Mouse (Mus musculus) heart, postnatal 4 days (tissue): ENCODE results near the gene Rpl35. TPM values are rescaled to one million over a fixed set of nuclear protein-coding genes. Genes with fewer than 3 reads are reported as not detected.
"Not testable (repeated sequence)": the region's sequence is repeated elsewhere in the genome, so short reads cannot be mapped to it uniquely, and the experiment has no call there.

Experiments
- DNase-seq: peaks from one replicate; pipeline ENCODE4 v3.0.0; 2021
- total RNA-seq, 2 experiments: library from RNA; stranded (reverse); gene quantifications; 2 replicates each; pipeline ENCODE4 v1.2.3; 2021

The Rpl35 gene
- 100 to 1,000 TPM; 455 to 469 TPM for total RNA-seq

GRCm38 (mm10) chr2:39005574-39006079 is at the start of gene Rpl35:
Gene Rpl35 (minus strand): TSS chr2:39005624.
- peak; percentile 41 for DNase-seq

DNA sequence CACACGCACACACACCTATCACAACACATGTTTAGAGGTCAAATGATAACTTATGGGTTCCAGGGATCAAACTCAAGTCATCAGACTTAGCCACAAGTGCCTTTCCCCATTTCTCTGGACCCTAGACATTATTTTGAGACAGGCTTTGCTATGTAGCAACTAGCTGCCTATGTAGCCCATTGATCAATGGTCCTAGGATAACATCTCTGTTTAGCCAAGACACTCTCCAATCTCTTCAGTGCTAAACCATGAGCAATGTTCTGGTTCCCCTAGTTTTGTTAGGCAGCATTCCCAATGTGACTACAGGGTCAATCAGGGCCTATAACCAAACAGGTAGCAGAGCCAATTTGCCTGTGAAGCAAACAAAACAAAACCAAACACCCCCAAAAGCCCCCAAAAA is 43.1 kb upstream of the Rpl35 start:
- DNase-seq = no peak

DNA sequence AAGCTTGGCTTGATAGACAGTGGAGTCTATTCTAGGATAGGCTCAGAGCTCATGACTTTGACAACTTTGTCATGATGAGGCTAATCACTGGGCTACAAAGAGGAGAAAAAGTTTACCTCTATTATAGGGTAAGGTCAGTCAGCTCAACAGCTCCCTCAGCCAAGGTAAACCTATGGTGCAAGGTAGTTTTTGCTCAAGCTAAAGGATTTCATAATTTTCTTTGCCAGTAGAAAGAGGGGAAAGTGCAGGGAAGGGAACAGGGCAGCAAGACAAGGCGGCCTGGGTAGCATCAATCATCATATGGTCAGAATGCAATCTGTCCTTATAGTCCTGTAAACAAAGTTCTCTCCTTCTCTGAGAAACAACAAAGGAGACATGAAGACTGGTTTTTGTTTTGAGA is 34.8 kb upstream of the Rpl35 start:
- no peak for DNase-seq

- DNase-seq = no peak
These were observed 26.2 kb upstream of the Rpl35 start for GRCm38 (mm10) chr2:39031611-39032010.

- no peak for DNase-seq
These were observed 14.6 kb upstream of the Rpl35 start for GRCm38 (mm10) chr2:39020004-39020403.

GRCm38 (mm10) chr2:39016581-39016980 is 11.2 kb upstream of the Rpl35 start:
- no peak for DNase-seq

DNA sequence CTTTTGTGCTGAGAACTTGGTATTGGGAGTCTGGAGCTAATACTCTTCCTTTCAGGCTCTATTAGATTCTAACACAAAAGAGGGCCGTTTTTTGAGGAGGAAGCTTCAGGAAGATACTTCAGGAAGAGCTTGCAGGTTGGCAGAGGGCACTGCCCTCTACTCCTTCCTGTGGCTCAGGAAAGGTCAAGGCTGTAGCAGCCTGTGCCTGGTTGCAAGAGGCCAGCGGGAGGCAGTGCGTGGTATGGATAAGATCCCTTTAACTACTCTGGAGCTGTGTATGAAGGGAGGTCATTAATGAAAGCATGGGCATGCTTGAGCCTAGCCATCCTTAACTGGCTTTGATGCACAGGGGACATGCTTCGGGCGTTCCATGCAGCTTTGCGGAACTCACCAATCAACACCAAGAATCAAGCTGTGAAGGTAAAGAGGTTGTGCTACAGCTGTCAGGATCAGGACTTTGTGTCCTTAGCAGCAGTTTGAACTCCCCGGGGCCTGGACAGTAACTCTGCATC is 7.4 kb upstream of the Rpl35 start:
- no peak for DNase-seq

- no peak for DNase-seq
These were observed 6.5 kb upstream of the Rpl35 start for GRCm38 (mm10) chr2:39011971-39012370.

DNA sequence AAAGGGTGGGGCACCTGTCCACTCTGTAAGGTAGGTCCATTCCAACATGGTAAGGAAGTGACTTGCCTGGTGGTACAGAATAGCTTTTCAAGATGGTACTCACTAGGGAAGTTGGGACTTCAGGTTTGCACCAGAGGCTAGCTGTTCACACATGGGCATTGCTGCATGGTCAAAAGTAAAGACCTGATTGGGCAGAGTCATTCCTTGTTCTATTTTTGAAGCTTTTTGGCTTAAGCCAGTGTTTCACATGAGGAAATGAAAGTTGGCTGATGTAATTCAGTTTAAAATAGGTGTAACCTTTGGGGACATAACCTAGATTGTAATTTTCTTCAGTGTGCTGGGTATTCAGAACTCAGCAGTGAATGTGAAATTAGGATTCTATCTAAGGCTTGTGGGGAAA is 5.8 kb upstream of the Rpl35 start:
- DNase-seq = no peak

DNA sequence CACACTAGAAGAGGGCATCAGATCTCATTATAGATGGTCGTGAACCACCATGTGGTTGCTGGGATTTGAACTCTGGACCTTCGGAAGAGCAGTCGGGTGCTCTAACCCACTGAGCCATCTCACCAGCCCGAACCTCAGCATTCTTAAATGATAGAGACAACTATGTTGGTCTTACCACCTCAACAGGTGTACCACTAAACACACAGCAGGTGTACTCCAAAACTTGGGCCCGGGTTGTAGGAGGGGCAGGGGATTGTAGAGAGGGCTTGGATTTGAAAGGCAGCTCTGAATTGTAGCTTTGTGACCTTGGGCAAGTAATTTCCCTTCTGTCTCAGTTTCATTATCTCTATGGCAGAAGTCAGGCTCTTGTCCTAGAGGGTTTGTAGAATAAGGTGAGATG is 4.7 kb upstream of the Rpl35 start:
- not testable (repeated sequence) for DNase-seq

DNA sequence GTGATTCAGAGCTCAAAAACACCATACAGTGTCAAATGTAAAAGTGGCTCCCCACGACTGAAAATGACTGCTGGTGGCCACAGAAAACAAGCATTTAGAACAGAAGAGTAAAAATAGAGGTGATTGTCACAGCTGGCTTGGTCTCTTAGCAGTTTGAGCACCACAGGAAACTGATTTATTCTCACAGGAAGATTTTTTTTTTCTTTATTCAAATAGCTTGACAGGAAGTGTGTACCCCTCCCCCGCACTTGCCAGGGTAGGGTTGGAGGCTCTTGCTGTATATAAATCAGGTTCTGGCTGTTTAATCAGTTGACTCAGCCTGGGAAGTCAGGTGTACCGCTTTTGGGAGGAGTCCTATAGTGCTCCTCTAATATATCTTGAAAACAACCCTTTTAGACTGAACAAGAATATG is 3.5 kb upstream of the Rpl35 start:
- peak; percentile 53 for DNase-seq

DNA sequence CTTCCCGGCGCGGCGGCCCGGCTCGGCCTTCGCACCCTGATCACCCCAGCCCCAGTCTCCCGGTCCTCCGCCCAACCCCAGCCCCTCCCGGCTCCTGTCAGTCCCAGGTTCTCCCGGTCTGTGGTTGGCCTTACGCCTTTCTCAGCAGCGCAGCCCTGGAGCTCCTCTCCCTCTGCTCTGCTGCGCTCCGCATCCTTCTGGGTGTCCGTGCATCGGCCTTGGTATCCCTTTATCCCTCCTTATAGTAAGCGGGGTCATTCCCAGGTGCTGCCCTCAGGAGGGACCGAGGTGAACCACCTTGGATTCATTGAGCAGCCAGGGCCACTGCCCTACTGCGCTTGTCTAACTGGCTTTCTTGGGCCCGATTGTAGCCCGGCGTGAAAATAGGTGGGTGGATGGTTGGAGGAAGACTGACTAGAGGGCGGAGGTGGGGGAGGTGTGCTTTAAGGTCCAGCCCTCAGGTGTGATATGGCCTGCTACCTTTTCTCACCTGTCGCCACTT is 3.0 kb upstream of the Rpl35 start:
- no peak for DNase-seq

DNA sequence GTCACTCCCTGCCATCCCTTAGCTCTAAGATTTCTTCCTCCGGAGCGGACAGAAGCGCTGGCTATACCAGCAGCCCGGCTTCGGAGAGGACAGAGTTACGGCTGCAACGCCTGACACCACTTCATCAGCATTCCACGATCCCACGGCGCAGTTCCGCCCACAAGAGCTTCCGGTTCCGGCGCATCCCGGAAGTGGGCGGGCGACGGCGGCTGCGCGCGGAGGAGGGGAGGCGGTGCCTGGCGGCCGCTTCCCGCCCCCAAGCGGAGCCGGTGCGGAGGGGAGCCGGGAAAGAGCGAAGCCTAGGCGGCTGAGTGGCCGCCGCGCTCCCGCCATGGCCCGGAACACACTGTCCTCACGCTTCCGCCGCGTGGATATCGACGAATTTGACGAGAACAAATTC is 2.4 kb upstream of the Rpl35 start:
- peak; percentile 96 for DNase-seq

DNA sequence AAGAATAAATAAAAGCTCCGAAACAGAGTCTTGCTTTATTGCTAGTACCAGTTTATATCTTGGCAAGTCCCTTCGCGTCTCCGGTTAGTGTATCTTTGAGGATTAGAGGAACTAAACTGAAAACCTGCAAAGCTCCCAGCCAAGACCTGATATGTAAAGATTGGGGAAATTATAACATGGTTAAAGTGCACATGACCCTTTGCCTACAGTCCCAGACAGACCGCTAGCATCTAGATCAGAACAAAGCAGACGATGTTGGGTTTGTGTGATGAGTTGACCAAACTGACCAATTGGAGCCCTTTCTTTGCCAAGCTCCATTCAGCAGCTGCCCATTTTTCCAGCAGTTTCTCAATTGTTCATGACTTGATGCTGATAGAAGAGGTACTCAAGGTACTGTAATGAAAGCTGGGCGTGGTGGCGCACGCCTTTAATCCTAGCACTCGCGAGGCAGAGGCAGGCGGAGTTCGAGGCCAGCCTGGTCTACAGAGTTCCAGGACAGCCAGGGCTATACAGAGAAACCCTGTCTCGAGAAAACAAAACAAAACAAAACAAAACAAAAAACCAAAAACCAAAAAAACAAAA is 816 bp upstream of the Rpl35 start:
- no peak for DNase-seq

DNA sequence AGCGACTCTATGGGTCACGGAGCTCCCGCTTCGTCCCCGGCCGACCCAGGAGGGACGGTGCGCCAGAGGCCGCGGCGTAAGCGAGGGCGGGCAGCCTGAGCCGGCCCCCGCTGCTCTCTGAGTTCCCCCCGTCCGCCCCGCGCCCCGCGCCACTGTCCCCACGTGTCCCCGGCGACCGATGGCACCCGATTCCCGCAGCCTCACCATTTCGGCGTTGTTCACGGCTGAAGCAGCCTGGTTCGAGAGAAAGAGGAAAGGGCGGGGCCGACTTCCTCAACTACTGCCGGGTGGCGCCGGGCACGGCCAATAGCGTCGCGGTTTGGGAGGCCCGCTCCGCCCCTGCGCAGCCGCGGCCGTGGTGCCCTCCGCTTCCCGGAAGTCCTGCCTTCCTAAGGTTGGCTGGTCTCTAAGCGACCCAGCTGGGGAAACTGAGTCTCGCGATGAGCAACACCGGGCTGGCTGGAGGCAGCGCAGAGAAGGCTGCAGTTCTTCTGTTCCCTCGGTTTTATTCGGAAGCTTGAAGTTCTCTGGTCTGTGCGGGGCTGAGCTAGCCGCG is 466 bp downstream of the Rpl35 start, which contains the start of gene Arpc5l:
Gene Arpc5l (plus strand): TSS at position 469 of the 556 bp plus-strand sequence.
- peak; percentile 93 for DNase-seq

DNA sequence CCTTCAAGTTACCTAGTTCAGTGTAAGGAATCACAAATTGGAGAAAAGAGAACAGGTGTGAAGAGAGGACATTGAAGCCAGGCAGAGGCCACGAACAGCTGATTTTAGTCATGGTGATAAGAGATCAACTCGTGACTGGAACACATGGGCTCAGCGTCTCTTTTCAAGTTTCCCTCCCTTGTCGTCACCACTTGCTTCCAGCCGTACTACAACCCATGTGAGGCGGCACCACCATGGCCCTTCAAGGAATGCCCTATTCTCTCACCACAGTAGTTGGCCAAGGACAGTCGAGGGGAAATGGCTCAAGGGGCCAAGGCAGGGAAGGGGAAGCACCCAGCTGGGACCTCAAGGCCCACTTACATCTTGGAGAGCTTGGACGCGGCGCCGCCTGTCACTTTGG is 1.1 kb downstream of the Rpl35 start:
- peak; percentile 36 for DNase-seq

- DNase-seq = no peak
These were observed 1.9 kb downstream of the Rpl35 start for GRCm38 (mm10) chr2:39003512-39003911.

GRCm38 (mm10) chr2:39003106-39003505 is 2.3 kb downstream of the Rpl35 start:
- no peak for DNase-seq

GRCm38 (mm10) chr2:39001866-39002265 is 3.6 kb downstream of the Rpl35 start:
- no peak for DNase-seq

DNA sequence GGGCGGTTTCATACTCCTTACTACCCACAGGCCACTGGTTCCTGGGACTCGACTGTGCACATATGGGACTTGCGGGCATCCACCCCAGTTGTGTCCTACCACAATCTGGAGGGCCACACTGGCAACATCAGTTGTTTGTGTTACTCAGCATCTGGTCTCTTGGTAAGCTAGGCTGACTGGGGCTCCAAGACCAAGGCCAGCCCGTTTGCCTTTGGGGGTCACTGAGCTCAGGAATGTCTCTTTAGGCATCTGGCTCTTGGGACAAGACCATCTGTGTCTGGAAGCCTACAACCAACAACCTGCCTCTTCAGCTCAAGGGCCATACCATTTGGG is 4.9 kb downstream of the Rpl35 start:
- DNase-seq = no peak

DNA sequence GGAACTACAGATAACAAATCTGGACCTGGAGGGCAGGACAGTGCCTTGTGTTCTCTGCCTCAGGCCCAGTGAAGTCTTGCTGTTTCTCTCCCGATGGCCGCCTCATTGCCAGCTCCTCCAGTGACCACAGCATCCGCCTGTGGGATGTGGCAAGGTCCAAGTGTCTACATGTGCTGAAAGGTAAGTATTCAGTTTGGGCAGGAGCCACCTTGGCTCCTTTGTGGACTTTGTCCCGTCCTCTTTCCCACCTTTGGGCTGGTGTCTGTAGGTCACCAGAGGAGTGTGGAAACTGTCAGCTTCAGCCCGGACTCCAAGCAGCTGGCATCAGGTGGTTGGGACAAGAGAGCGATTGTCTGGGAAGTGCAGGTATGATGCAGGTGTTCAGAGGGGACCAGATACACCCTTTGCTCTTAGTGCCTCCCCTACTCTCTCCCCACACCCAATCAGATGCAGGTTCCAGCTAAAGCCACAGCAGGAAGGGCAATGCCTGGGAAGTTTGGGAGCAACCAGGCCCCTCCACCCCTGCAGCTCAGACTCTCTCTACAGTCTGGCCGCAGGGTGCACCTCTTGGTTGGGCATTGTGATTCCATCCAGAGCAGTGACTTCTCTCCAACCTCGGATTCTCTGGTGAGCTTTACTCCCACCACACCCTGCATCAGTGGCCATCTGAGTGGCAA is 5.4 kb downstream of the Rpl35 start:
- DNase-seq = no peak

GRCm38 (mm10) chr2:38999381-38999780 is 6.0 kb downstream of the Rpl35 start:
- DNase-seq = no peak
